ENCODE assay signal across 19 mouse cellular contexts in genomic region chr11:77781088-77781487, GRCm38 (mm10). TPM values are rescaled to one million over a fixed set of nuclear protein-coding genes. Genes with fewer than 3 reads are reported as not detected.
DNase-seq lines count a peak whose midpoint lies in the region; ATAC-seq lines count a peak whose summit lies in the region.
"Had no signal": no experiment of that assay in that cellular context is flagged by ENCODE, and none has a peak within 500 bp of the region (broad histone marks: within the 10 kb centered on the region; RNA-seq: fewer than 3 reads in every experiment).

No protein-coding gene starts in this region.

- no peak overlapping the region for H3K4me3 ChIP-seq in hindbrain, embryonic 11.5 days (ENCODE audit: low read depth, low read length)
- no peak overlapping the region for H3K4me3 ChIP-seq in midbrain, embryonic 13.5 days (replicated peaks)
- H3K4me3 ChIP-seq: embryonic facial prominence, embryonic 12.5 days; forebrain, embryonic 13.5 days; limb, embryonic 15.5 days; midbrain, embryonic 15.5 days had no signal

- peak; percentile 68 to 72 for DNase-seq in adrenal gland, adult (ENCODE audit: inconsistent age in 2 of 2, low spot score in 1 of 2)
- DNase-seq in adrenal gland, adult 8-10 months, result no peak
- peak; percentile 48 to 62 for DNase-seq in kidney, postnatal 25 days
- no peak for DNase-seq in kidney, adult 18-20 months
- peak; percentile 57 to 75 for DNase-seq in cerebellum, postnatal 25 days
- peak; percentile 66 for DNase-seq in lung, postnatal 14 days
- no peak for DNase-seq in hindbrain, embryonic 11.5 days (ENCODE audit: low spot score)
- DNase-seq: kidney, adult 11 months; right cerebral cortex, postnatal 4 days had no signal

- WGBS in hindbrain, embryonic 11.5 days, result 80% methylated on average over 7 of the region's 7 CpGs
- 83% methylated on average over 7 of the region's 7 CpGs for WGBS in midbrain, embryonic 13.5 days

- no peaks in the 10 kb centered on the region for H3K36me3 ChIP-seq in hindbrain, embryonic 11.5 days (ENCODE audit: control insufficient read depth, insufficient read depth, low read length)
- H3K36me3 ChIP-seq in midbrain, embryonic 13.5 days, result peaks cover 34% of the 10 kb centered on the region

- H3K4me1 ChIP-seq in hindbrain, embryonic 11.5 days (replicated peaks; ENCODE audit: control insufficient read depth, insufficient read depth, low read length), result peaks cover 8% of the 10 kb centered on the region
- peaks cover 36% of the 10 kb centered on the region for H3K4me1 ChIP-seq in midbrain, embryonic 13.5 days (replicated peaks)

- no peak for ATAC-seq in hindbrain, embryonic 11.5 days (ENCODE audit: low FRiP score)
- no peak for ATAC-seq in midbrain, embryonic 13.5 days
- ATAC-seq: forebrain, embryonic 13.5 days; midbrain, embryonic 15.5 days had no signal

- H3K9me3 ChIP-seq in hindbrain, embryonic 11.5 days (ENCODE audit: control insufficient read depth, low read length), result no peaks in the 10 kb centered on the region
- no peaks in the 10 kb centered on the region for H3K9me3 ChIP-seq in midbrain, embryonic 13.5 days
- H3K9me3 ChIP-seq: embryonic facial prominence, embryonic 12.5 days; forebrain, embryonic 13.5 days; limb, embryonic 15.5 days; midbrain, embryonic 15.5 days had no signal

- no peaks in the 10 kb centered on the region for H3K27me3 ChIP-seq in hindbrain, embryonic 11.5 days (ENCODE audit: control insufficient read depth, insufficient read depth, low read length)
- H3K27me3 ChIP-seq in midbrain, embryonic 13.5 days, result no peaks in the 10 kb centered on the region
- H3K27me3 ChIP-seq: embryonic facial prominence, embryonic 12.5 days; forebrain, embryonic 13.5 days; limb, embryonic 15.5 days; midbrain, embryonic 15.5 days had no signal

- no peak overlapping the region for H3K4me2 ChIP-seq in hindbrain, embryonic 11.5 days (replicated peaks; ENCODE audit: low read depth, low read length)
- no peak overlapping the region for H3K4me2 ChIP-seq in midbrain, embryonic 13.5 days (replicated peaks)
- H3K4me2 ChIP-seq: embryonic facial prominence, embryonic 12.5 days; forebrain, embryonic 13.5 days; limb, embryonic 15.5 days; midbrain, embryonic 15.5 days had no signal

- H3K27ac ChIP-seq in hindbrain, embryonic 11.5 days (ENCODE audit: low read depth, low read length), result no peak overlapping the region
- no peak overlapping the region for H3K27ac ChIP-seq in midbrain, embryonic 13.5 days
- H3K27ac ChIP-seq: embryonic facial prominence, embryonic 12.5 days; forebrain, embryonic 13.5 days; limb, embryonic 15.5 days; midbrain, embryonic 15.5 days had no signal

- no peak overlapping the region for H3K9ac ChIP-seq in hindbrain, embryonic 11.5 days (ENCODE audit: low read depth, low read length)
- H3K9ac ChIP-seq in midbrain, embryonic 13.5 days (replicated peaks), result no peak overlapping the region
- H3K9ac ChIP-seq: embryonic facial prominence, embryonic 12.5 days; forebrain, embryonic 13.5 days; limb, embryonic 15.5 days; midbrain, embryonic 15.5 days had no signal

RNA-seq across cellular contexts. Expression of gene Gm10277, which starts 6.5 kb away (rescaled TPM):
- total RNA-seq in adrenal gland, adult 8-10 months (2022), result not detected
- polyA plus RNA-seq in hindbrain, embryonic 11.5 days (2014; fragmentation: Nextera tagmentation; extraction: Ambion mirVana), result 0.74 and 0.96 TPM in 2 replicates
- 2.9 and 3.4 TPM in 2 replicates for polyA plus RNA-seq in midbrain, embryonic 13.5 days (2015; fragmentation: Nextera tagmentation; extraction: Ambion mirVana)
- total RNA-seq: gastrocnemius, postnatal 4 days; heart, postnatal 36 days; layer of hippocampus, postnatal 25 days had no signal

RNA-seq across cellular contexts. Expression of gene Myo18a, which starts 18.0 kb away (rescaled TPM):
- total RNA-seq in adrenal gland, adult 8-10 months (2022), result 100 to 1,000 TPM in 2 of 4 experiments, 10 to 100 TPM in 2; 61.9 to 158 (median 94.7) TPM
- polyA plus RNA-seq in hindbrain, embryonic 11.5 days (2014; fragmentation: Nextera tagmentation; extraction: Ambion mirVana), result 22.7 and 29.2 TPM in 2 replicates
- polyA plus RNA-seq in midbrain, embryonic 13.5 days (2015; fragmentation: Nextera tagmentation; extraction: Ambion mirVana), result 53.2 and 54.4 TPM in 2 replicates

RNA-seq across cellular contexts. Expression of gene Cryba1, which starts 56.0 kb away (rescaled TPM):
- not detected for total RNA-seq in adrenal gland, adult 8-10 months (2022)
- 2.7 and 4.0 TPM in 2 replicates for polyA plus RNA-seq in hindbrain, embryonic 11.5 days (2014; fragmentation: Nextera tagmentation; extraction: Ambion mirVana)
- 1.2 and 1.4 TPM in 2 replicates for polyA plus RNA-seq in midbrain, embryonic 13.5 days (2015; fragmentation: Nextera tagmentation; extraction: Ambion mirVana)
- total RNA-seq: gastrocnemius, postnatal 4 days; heart, postnatal 36 days; layer of hippocampus, postnatal 25 days; MEL had no signal
- polyA plus RNA-seq: limb, embryonic 15.5 days; stomach, embryonic 16.5 days had no signal

Comparison
In these comparisons a context has a peak if more than half of its experiments do, and no peak if none do; other contexts are left out.
1. DNase-seq: peak in adrenal gland, adult (2 of 2), kidney, postnatal 25 days (2 of 2), cerebellum, postnatal 25 days (2 of 2) and lung, postnatal 14 days (single experiment); none in adrenal gland, adult 8-10 months (single experiment), kidney, adult 18-20 months (single experiment) and hindbrain, embryonic 11.5 days (single experiment).